Mouse (Mus musculus) midbrain, embryonic 15.5 days (tissue): Measurements from ENCODE around the gene Pcbp3. TPM values are rescaled to one million over a fixed set of nuclear protein-coding genes. Genes with fewer than 3 reads are reported as not detected.
"Not testable (repeated sequence)": the region's sequence is repeated elsewhere in the genome, so short reads cannot be mapped to it uniquely, and the experiment has no call there.

ENCODE experiments used
- ATAC-seq: fragments of 200-750 bp; cut with Nextera tagmentation; replicated peaks from 2 replicates; pipeline ENCODE4 v1.8.0; 2017; ENCODE audit warnings: moderate TSS enrichment
- H3K27ac ChIP-seq: fragments of 300-500 bp; sonication (generic); 2 replicates; pipeline ENCODE4 v1.5.1; 2015; ENCODE audit warnings: mild to moderate bottlenecking, inconsistent platforms
- H3K27me3 ChIP-seq: fragments of 300-500 bp; sonication (generic); replicated peaks from 2 replicates; pipeline ENCODE4 v1.6.1; 2015; ENCODE audit warnings: inconsistent platforms
- H3K36me3 ChIP-seq: fragments of 300-500 bp; sonication (generic); replicated peaks from 2 replicates; pipeline ENCODE4 v1.6.1; 2015; ENCODE audit warnings: inconsistent platforms
- H3K4me1 ChIP-seq: fragments of 300-500 bp; sonication (generic); 2 replicates; pipeline ENCODE4 v1.6.1; 2015; ENCODE audit warnings: inconsistent platforms
- H3K4me2 ChIP-seq: fragments of 300-500 bp; sonication (generic); 2 replicates; pipeline ENCODE4 v1.6.1; 2015; ENCODE audit warnings: inconsistent platforms, mild to moderate bottlenecking, moderate library complexity
- H3K4me3 ChIP-seq: fragments of 300-500 bp; sonication (generic); 2 replicates; pipeline ENCODE4 v1.5.1; 2015; ENCODE audit warnings: mild to moderate bottlenecking, inconsistent platforms
- H3K9ac ChIP-seq: fragments of 300-500 bp; sonication (generic); 2 replicates; pipeline ENCODE4 v1.6.1; 2015; ENCODE audit warnings: mild to moderate bottlenecking, inconsistent platforms
- H3K9me3 ChIP-seq: fragments of 300-500 bp; sonication (generic); 2 replicates; pipeline ENCODE4 v1.6.1; 2016; ENCODE audit warnings: inconsistent platforms
- WGBS: fragments of 180-500 bp; shearing (Covaris S2); methylation state at CpG from one replicate; pipeline ENCODE4 v1.1.7; 2015; ENCODE audit warnings: mixed read lengths; 5-methylcytosine and 5-hydroxymethylcytosine counted together
- polyA plus RNA-seq: library from polyadenylated mRNA; unstranded; fragments of >200 nt; fragmentation: Nextera tagmentation; extraction: Ambion mirVana; gene quantifications from 2 replicates; pipeline ENCODE4 v1.2.1, GENCODE M21; 2015

Pcbp3 gene
- polyA plus RNA-seq, 1 experiment from 2014 or later = 69.5 TPM

GRCm38 (mm10) chr10:76779225-76779624 lies 182.5 kb downstream of the Pcbp3 start:
- WGBS = 86% methylated on average over 5 of the region's 5 CpGs

GRCm38 (mm10) chr10:76771624-76772023 lies 190.1 kb downstream of the Pcbp3 start:
- Histone ChIP-seq H3K27me3 (no peaks in the 10 kb centered on the region), H3K4me2 (no peak overlapping the region), H3K27ac (no peak overlapping the region), H3K4me1 (no peaks in the 10 kb centered on the region), H3K9ac (no peak overlapping the region), H3K4me3 (no peak overlapping the region), H3K9me3 (no peaks in the 10 kb centered on the region), H3K36me3 (no peaks in the 10 kb centered on the region)
- ATAC-seq = no peak
- 97% methylated on average over 3 of the region's 3 CpGs for WGBS

More at GRCm38 (mm10) chr10:76779225-76779624, 182.5 kb downstream of the Pcbp3 start:
- no peak overlapping the region for H3K4me2 ChIP-seq
- H3K4me3 ChIP-seq = no peak overlapping the region
- no peaks in the 10 kb centered on the region for H3K9me3 ChIP-seq
- no peaks in the 10 kb centered on the region for H3K36me3 ChIP-seq
- ATAC-seq = no peak
- no peaks in the 10 kb centered on the region for H3K27me3 ChIP-seq
- no peak overlapping the region for H3K9ac ChIP-seq
- no peak overlapping the region for H3K27ac ChIP-seq
- no peaks in the 10 kb centered on the region for H3K4me1 ChIP-seq

- H3K9ac ChIP-seq = no peak overlapping the region
- H3K36me3 ChIP-seq = no peaks in the 10 kb centered on the region
- 50% methylated on average over 5 of the region's 5 CpGs for WGBS
- no peak overlapping the region for H3K4me2 ChIP-seq
- no peak for ATAC-seq
- no peaks in the 10 kb centered on the region for H3K9me3 ChIP-seq
- H3K4me1 ChIP-seq = no peaks in the 10 kb centered on the region
- no peak overlapping the region for H3K4me3 ChIP-seq
- H3K27me3 ChIP-seq = no peaks in the 10 kb centered on the region
- no peak overlapping the region for H3K27ac ChIP-seq
Observed at GRCm38 (mm10) chr10:76771086-76771485, 190.6 kb downstream of the Pcbp3 start.

GRCm38 (mm10) chr10:76769581-76769980 lies 192.1 kb downstream of the Pcbp3 start:
- Histone ChIP-seq H3K27ac (no peak overlapping the region), H3K36me3 (no peaks in the 10 kb centered on the region), H3K4me1 (no peaks in the 10 kb centered on the region), H3K4me2 (no peak overlapping the region), H3K27me3 (no peaks in the 10 kb centered on the region), H3K4me3 (no peak overlapping the region), H3K9ac (no peak overlapping the region), H3K9me3 (no peaks in the 10 kb centered on the region)
- ATAC-seq = no peak
- WGBS = 93% methylated on average over 6 of the region's 6 CpGs

- no peak overlapping the region for H3K27ac ChIP-seq
- no peaks in the 10 kb centered on the region for H3K4me1 ChIP-seq
- H3K4me3 ChIP-seq = no peak overlapping the region
- no peaks in the 10 kb centered on the region for H3K9me3 ChIP-seq
- H3K27me3 ChIP-seq = no peaks in the 10 kb centered on the region
- WGBS = 95% methylated on average over 1 of the region's 1 CpGs
- ATAC-seq = no peak
- H3K9ac ChIP-seq = no peak overlapping the region
- no peak overlapping the region for H3K4me2 ChIP-seq
- no peaks in the 10 kb centered on the region for H3K36me3 ChIP-seq
Observed at GRCm38 (mm10) chr10:76766196-76766595, 195.5 kb downstream of the Pcbp3 start.

- no peak for ATAC-seq
- Histone ChIP-seq H3K36me3 (no peaks in the 10 kb centered on the region), H3K9ac (no peak overlapping the region), H3K4me3 (no peak overlapping the region), H3K4me2 (no peak overlapping the region), H3K4me1 (no peaks in the 10 kb centered on the region), H3K27ac (no peak overlapping the region), H3K9me3 (no peaks in the 10 kb centered on the region), H3K27me3 (no peaks in the 10 kb centered on the region)
- WGBS = 92% methylated on average over 4 of the region's 4 CpGs
Observed at GRCm38 (mm10) chr10:76764927-76765326, 196.8 kb downstream of the Pcbp3 start.

GRCm38 (mm10) chr10:76763016-76763415 lies 198.7 kb downstream of the Pcbp3 start:
- Histone ChIP-seq H3K4me3 (no peak overlapping the region), H3K36me3 (no peaks in the 10 kb centered on the region), H3K4me1 (no peaks in the 10 kb centered on the region), H3K9ac (no peak overlapping the region), H3K27ac (no peak overlapping the region), H3K9me3 (no peaks in the 10 kb centered on the region), H3K27me3 (no peaks in the 10 kb centered on the region), H3K4me2 (no peak overlapping the region)
- 91% methylated on average over 12 of the region's 12 CpGs for WGBS
- ATAC-seq = no peak

GRCm38 (mm10) chr10:76762411-76762810 lies 199.3 kb downstream of the Pcbp3 start:
- Histone ChIP-seq H3K27ac (no peak overlapping the region), H3K27me3 (no peaks in the 10 kb centered on the region), H3K4me2 (no peak overlapping the region), H3K4me3 (no peak overlapping the region), H3K36me3 (no peaks in the 10 kb centered on the region), H3K4me1 (no peaks in the 10 kb centered on the region), H3K9me3 (no peaks in the 10 kb centered on the region), H3K9ac (no peak overlapping the region)
- no peak for ATAC-seq
- WGBS = 93% methylated on average over 7 of the region's 7 CpGs

- Histone ChIP-seq H3K27ac (no peak overlapping the region), H3K36me3 (no peaks in the 10 kb centered on the region), H3K27me3 (no peaks in the 10 kb centered on the region), H3K4me2 (no peak overlapping the region), H3K9ac (no peak overlapping the region), H3K4me3 (no peak overlapping the region), H3K4me1 (no peaks in the 10 kb centered on the region), H3K9me3 (no peaks in the 10 kb centered on the region)
- 94% methylated on average over 5 of the region's 5 CpGs for WGBS
- no peak for ATAC-seq
Observed at GRCm38 (mm10) chr10:76759878-76760277, 201.8 kb downstream of the Pcbp3 start.

GRCm38 (mm10) chr10:76753640-76754039 lies 208.0 kb downstream of the Pcbp3 start:
- no peak for ATAC-seq
- 0 out of 2 replicates have a peak, but pooled peaks cover under 1% of the 10 kb centered on the region for H3K9me3 ChIP-seq
- H3K4me1 ChIP-seq = no peaks in the 10 kb centered on the region
- H3K9ac ChIP-seq = no peak overlapping the region
- H3K4me2 ChIP-seq = no peak overlapping the region
- H3K4me3 ChIP-seq = no peak overlapping the region
- H3K27ac ChIP-seq = no peak overlapping the region
- H3K36me3 ChIP-seq = no peaks in the 10 kb centered on the region
- WGBS = 88% methylated on average over 3 of the region's 3 CpGs
- H3K27me3 ChIP-seq = no peaks in the 10 kb centered on the region

GRCm38 (mm10) chr10:76744267-76744666 lies 217.4 kb downstream of the Pcbp3 start:
- H3K27ac ChIP-seq = not testable (repeated sequence)
- 65% methylated on average over 11 of the region's 11 CpGs for whole genome bisulfite sequencing

GRCm38 (mm10) chr10:76736764-76737163 lies 224.9 kb downstream of the Pcbp3 start:
- no peak overlapping the region for H3K4me3 ChIP-seq
- no peak for ATAC-seq
- no peaks in the 10 kb centered on the region for H3K27me3 ChIP-seq
- no peak overlapping the region for H3K27ac ChIP-seq
- H3K9me3 ChIP-seq = no peaks in the 10 kb centered on the region
- peaks cover 14% of the 10 kb centered on the region for H3K4me1 ChIP-seq
- H3K4me2 ChIP-seq = no peak overlapping the region
- H3K36me3 ChIP-seq = no peaks in the 10 kb centered on the region
- no peak overlapping the region for H3K9ac ChIP-seq
- WGBS = 71% methylated on average over 8 of the region's 8 CpGs

More at GRCm38 (mm10) chr10:76744267-76744666, 217.4 kb downstream of the Pcbp3 start:
- H3K9ac ChIP-seq, H3K27me3 ChIP-seq, H3K4me1 ChIP-seq, H3K4me2 ChIP-seq, H3K36me3 ChIP-seq, ATAC-seq, H3K9me3 ChIP-seq, H3K4me3 ChIP-seq: not testable (repeated sequence)

- Histone ChIP-seq H3K4me3 (no peak overlapping the region), H3K36me3 (no peaks in the 10 kb centered on the region), H3K4me2 (no peak overlapping the region), H3K9ac (no peak overlapping the region), H3K27me3 (no peaks in the 10 kb centered on the region), H3K9me3 (no peaks in the 10 kb centered on the region), H3K4me1 (peaks cover 14% of the 10 kb centered on the region), H3K27ac (no peak overlapping the region)
- WGBS = 0% methylated on average over 4 of the region's 4 CpGs
- peak; percentile 61; the same call in 1 of the 2 replicates for ATAC-seq
Observed at GRCm38 (mm10) chr10:76734979-76735378, 226.7 kb downstream of the Pcbp3 start.
